Mouse (Mus musculus): ENCODE measurements around the gene Xab2.

Gene Xab2

DNA sequence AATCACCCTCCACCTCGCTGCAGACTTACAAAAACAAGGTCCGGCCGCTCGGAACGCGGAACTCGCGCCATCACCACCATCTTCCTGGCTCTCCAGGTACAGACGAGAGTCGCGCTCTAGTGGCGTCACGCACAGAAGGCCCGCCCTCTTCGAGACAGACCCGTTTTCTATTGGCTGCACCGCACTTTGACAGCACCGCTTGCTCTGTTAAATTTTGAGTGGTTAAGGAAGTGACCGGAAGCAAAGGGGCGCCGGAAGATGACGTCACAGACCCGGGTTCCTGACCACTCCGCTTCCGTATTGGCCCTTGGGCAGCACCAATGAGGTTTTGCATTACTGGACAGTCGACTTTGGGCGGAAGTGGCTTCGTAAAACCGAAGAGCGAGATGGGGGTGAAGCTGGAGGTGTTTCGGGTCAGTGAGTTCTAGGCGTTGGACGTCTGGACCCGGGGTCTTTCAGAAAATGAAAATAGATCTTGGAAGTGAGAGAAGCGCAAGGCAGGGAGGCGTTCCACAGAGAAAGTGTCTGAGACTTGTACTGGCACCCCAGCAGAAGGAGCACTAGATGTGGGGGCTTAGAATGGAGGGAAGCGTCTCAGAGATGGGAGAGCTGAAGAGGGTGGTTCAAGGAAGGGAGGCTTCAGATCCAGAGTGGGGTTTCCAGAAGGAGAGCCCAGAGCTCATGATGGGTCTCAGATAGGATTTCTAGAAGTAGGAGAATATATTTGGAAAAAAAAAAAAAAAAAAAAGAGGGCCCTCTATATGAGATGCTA is at the start of gene Xab2, which contains the start of gene Pet100:
TSS of gene Xab2 (minus strand) at position 118 of the 772 bp plus-strand sequence.
TSS of gene Pet100 (plus strand) at position 350 of the 772 bp plus-strand sequence.
- DNase-seq (ENCODE audit: low spot score in 2 of 2): peak; percentile 98 to 99

DNA sequence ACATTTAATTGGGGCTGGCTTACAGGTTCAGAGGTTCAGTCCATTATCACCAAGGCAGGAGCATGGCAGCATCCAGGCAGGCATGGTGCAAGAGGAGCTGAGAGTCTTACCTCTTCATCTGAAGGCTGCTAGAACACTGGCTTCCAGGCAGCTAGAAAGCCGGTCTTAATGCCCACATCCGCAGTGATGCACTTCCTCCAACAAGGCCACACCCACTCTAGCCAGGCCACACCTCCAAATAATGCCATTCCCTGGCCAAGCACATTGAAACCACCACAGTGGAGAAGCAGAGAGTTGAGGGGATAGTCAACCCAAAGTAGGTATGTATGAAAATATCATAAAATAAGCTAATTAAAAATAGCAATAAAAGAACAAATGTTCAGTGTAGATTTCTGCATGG is 49.3 kb upstream of the Xab2 start:
- DNase-seq (ENCODE audit: low spot score in 2 of 2): no peak

DNA sequence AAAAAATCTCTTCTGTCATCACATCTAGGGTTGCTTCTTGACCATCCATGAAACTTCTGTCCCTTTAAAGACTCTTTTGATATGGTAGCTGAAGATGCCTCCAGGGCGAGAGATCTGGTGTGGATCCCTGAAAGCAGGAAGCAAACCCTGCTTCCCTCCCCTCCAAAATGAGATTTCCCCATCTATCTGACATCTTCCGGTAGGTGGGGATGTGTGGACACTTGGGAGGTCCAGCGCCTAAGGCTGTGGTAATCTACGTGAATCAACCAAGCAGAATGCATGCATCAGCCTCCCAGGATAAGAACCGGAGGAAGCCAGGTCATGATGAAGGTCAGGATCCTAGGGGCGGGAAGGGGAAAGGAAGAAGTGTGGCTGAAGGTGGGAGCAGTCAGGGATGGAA is 44.4 kb upstream of the Xab2 start, which contains the start of gene Mcemp1:
TSS of gene Mcemp1 (plus strand) at position 248 of the 400 bp plus-strand sequence.
- no peak for DNase-seq (ENCODE audit: low spot score in 2 of 2)

DNA sequence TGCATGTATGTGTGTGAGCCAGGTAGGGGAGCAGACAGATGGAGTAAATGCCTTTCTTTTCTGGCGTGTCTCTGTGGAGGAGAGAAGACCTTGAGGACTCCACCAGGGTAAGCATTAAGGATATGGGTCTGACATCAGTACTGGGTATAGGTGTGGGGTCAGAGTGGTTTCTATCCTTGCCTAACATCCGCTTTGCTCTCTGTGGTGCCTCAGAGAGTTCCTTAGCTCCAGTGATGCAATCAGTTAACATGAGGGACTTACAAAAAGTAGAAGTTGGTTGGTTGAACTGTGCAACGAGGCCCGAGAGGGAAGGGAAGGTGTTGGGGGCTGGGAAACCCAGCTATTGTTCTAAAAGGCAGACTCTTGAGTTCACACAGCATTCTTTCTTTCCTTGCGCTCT is 43.3 kb upstream of the Xab2 start:
- no peak for DNase-seq (ENCODE audit: low spot score in 2 of 2)

DNA sequence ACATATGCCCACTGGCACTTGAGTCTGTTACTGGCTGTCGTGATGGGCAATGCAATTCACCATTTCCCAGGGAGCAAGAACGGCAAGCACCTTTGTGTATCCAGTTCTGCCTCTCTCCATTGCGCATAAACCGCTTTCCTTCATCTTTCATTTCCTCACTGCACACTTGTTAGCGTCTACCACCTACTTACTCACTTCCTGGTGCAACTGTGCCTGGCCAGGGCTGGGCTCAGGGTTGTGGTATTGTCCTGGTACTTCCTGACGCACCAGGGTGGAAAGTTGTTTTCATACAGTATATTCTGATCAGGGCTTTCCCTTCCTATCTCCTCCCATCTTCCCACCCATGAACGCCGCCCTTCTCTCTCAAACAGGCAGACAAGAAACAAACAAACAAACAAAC is 39.8 kb upstream of the Xab2 start:
- no peak for DNase-seq (ENCODE audit: low spot score in 2 of 2)

DNA sequence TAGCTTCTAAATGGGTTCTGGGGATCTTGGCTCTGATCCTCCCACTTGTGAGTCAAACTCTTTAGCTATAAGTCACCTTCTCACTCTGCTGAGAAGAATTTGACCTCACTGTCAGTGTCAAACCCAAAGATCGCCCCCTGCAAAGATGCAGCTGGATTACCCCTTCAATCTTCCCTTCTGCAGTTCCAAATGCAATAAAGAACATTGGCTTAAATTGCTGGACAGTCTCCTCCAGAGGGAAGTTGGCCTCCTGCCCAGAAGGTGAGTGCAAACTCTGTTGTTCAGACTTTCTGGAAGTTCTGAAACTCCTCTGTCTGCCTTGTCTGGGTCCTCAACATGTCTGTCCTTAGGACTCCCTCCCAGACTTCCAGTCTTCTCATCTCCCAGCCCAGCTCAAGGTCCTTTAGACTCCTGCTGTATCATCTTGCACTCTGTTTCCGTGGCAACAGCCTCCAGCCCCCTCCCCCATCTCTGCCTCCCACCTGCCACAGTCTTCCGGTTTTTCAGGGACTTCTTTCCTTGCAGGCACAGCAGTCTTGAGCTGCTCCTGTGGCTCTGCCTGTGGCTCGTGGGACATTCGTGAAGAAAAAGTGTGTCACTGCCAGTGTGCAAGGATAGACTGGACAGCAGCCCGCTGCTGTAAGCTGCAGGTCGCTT is 35.7 kb upstream of the Xab2 start:
- no peak for DNase-seq (ENCODE audit: low spot score in 2 of 2)

DNA sequence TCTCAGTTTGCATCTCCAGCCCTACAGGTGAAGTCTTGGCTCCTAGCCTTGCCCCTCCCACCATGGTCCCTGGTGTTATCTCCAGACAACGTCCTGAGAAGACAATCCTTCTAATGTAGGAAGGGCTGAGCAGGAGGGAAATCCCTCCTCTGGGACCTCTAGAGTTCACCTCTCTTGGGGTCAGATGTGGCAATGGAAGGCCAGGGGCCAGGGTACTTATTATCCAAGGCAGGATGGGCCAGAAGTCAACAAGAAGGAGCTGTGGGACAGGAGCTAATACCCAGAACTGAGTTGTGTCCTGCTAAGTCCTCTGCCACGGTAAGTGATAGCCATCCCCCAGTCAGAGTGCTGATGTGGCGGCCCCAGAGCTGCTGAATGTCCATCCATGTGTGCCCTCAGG is 34.4 kb upstream of the Xab2 start, which contains the start of gene Retn:
TSS of gene Retn (plus strand) at position 245 of the 400 bp plus-strand sequence.
- peak in 1 of 2 experiments; percentile 47 for DNase-seq (ENCODE audit: low spot score in 2 of 2)

DNA sequence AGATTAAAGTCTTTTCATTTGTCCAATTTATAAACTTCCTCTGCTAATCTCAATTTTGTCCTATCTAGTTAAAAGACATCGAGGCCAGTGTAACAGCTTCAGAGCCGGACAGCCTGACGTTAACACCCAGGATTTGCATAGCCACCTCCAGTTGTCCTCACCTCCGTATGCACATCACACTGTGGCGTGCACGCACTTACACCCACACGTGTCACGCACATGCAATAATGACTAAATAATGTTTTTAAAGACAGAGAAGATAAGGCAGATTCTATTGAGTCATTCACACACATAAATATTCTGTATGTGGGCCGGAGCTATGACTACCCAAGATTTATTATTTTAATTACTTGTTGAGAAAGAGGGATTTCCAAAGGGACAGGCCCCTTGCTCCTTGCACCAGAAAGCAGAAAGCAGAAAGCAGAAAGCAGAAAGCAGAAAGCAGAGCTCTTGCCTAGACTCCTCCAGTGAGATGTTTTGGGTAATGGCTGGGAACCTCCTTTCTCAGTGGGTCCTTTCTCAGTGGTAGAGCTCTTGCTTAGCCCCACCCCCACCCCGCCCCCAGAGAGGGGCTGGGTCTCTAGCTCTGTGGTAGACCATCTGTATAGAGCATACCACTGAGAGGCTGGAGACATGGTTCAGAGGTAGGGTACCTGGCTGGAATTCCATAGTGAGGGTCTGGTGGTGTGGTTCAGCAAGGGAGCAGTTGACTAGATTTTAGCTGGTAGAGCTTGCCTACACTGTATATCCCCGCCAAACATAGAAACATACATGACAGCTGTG is 33.8 kb upstream of the Xab2 start:
- no peak for DNase-seq (ENCODE audit: low spot score in 2 of 2)

DNA sequence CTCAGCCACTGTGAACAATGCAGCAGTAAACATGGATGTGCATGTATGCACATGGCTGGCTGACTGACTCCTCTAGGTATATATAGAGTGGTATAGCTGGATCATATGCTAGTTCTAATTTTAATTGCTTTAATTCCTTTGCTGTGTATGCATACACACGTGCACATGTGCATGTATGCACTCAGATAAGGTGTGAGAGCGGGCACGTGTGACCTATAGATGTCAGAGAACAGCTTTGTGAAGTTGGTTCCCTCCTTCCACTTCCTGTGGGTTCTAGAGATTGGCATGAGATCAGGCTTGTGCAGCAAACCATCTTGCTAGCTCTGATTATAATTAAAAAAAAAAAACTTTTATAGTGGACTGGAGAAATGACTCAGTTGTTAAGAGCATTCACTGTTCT is 31.7 kb upstream of the Xab2 start:
- no peak for DNase-seq (ENCODE audit: low spot score in 2 of 2)

DNA sequence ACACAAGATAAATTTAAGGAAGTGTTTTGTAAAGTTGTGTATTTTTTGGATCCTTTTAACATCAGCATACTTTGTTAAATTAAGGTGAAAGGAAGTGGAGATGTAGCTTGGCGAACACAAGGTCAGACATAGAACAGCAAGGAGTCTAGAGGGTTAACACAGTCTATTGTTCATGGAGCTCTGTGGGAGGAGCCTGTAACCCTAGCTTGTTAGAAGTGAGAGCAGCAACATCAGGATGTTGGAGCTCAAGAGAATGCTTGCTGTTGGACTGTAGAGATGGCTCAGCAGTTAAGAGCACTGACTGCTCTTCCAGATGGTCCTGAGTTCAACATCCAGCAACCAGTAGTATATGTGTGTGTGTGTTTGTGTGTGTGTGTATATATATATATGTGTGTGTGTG is 27.9 kb upstream of the Xab2 start:
- no peak for DNase-seq (ENCODE audit: low spot score in 2 of 2)

DNA sequence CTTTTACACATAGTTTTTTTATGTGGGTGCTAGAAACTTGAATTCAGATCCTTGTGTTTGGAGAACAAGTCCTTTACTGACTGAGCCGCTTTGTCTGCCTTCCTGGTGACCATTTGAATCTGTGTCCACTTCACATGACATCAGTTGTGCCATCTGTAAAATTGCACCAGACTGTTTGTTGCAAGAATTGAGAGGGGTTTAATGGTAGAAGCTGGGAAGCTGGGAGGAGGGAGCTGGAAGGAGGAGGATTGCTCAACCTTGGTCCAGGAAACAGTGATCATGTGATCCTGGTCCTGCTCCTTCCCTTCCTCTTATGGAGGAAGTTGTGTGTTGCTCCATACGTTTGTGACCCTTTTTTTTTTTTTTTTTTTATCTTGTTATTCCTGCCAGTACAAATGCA is 27.2 kb upstream of the Xab2 start:
- no peak for DNase-seq (ENCODE audit: low spot score in 2 of 2)

DNA sequence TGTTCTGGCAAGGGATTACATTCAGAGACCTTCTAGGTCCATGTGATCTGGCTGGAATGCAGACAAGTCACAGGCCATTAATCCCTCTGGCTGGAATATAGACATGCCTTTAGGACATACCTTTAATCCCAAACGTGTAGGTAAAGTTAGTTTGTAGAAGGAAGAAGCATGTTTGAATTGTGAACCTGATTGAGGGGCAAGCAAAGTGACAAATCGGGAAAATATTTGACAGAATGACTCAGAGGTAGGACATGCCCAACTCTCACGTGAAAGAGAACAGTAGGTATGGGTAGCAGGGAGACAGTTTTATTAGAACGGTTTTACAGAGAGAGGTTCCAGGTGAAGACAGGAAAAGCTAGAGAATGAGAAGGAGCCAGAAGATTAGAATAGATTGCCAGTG is 26.4 kb upstream of the Xab2 start:
- DNase-seq (ENCODE audit: low spot score in 2 of 2): no peak

DNA sequence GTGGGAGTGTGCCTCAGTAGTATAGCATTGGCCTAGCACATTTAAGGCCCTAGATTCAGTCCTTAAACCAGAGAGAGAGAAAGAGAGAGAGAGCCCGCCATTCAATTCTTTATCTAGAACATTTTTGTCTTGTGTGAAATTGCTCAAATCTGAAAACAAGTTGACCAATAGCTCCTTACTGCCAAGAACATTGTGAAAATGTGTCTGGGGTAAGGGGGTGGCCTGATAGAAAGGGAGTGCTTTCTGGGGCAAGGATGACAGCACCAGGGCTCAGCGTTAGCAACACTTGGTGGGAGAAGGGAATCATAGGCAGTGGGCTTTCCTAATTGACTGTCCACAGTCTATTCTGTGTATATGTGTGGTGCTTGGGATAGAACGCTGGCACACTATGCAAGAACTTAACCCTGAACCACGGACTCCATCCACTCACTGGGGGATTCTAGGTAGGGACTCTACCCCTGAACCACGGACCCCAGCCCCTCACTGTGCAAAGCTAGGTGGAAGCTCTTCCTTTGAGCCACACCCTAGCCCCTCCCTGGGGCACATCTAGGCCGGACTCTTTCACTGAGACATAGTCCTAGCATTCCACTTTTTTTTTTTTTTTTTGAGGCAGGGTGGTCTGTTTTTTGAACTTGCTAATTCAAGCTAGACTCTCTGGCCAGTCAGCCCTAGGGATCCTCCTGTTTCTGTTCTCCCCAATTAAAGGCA is 25.9 kb upstream of the Xab2 start:
- no peak for DNase-seq (ENCODE audit: low spot score in 2 of 2)

DNA sequence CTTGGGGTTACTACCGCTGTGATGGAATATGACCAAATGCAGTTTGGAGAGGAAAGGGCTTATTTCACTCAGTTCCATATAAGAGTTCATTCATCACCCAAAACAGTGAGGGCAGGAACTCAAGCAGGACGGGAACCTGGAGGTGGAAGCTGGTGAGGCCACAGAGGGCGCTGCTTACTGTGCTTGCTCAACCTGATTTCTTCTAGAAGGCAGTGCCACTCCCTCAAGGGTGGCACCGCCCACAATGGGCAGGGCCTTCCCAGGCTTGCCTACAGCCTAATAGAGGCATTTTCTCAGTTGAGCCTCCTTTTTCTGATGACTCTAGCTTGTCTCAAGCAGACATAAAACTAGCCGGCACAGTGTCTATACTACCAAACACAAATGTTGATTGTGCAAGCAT is 24.7 kb upstream of the Xab2 start:
- peak; percentile 29 to 77 for DNase-seq (ENCODE audit: low spot score in 2 of 2)

DNA sequence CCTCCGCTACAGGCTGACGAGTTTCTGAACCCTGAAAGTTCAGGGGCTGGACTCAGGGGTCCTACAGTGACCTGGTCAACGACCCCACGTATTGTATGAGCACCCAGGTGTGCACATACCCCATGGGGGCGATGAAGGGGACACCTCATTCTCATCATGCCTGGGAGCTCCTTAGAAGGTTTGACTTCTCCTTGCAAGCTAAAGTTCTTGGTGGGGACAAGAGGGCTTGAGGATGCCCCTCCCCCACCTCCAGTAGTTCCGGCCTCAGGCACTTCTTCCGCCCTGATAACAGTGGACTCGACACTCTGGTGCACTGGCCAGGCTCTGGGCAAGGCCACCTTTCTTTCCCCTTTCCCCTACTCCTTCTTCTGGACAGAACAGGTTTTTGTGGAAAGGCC is 10.4 kb upstream of the Xab2 start:
- no peak for DNase-seq (ENCODE audit: low spot score in 2 of 2)

DNA sequence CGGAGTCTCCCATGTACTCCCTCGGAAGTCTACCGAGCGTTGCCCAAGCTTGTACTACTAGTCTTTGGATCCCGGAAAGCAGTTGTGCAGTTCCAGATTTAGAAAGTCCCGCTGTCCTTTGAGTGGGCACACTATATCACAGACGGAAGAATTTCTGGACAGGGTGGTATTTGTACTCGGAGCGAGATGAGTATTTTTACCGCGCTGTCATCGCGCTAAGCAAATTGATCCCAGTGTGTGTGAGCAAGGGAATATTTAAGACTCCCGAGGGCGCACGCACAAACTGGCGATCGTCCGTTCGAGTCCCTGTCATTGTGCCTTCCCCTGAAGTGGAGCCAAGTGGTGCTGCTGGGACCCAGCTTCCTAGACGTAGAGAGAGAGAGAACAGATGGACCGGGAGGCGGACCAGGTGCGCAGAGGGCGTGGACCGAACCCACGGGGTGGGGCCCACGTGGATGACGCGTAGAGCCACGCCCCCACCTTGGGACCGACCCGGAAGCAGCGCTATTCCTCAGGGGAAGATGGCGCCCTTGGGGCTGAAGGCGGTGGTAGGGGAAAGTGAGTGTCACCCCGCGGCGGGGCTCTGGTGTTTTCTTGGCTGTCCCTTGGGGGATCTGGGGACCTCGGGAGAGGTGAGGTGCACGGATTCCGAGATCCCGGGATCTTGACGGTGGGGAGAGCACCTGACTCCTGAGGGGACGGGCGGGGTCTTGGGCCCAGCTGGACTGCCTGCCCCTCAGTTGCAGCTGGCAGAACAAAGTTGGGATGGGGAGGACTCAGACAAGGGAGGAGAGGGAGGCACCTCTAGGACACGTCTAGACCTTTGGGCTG is 9.7 kb upstream of the Xab2 start, which contains the start of gene Stxbp2:
TSS of gene Stxbp2 (plus strand) at position 309 of the 831 bp plus-strand sequence.
- peak; percentile 68 to 84 for DNase-seq (ENCODE audit: low spot score in 2 of 2)

DNA sequence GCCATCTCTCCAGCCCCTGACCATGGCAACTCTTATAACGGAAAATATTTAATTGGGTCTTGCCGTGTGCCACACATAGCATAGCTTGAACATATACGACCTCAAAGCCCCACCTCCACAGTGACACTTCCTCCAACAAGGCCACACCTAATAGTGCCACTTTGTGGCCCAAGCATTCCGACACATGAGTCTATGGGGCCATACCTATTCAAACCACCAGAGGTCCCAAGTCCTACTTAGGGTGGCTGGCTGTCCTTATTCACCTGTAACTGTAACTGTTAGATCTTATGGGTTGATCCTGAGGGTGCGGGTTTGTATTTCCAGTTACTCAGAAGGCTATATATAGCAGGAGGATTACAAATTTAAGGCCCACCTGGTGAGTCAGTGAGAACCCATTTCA is 6.9 kb upstream of the Xab2 start:
- DNase-seq (ENCODE audit: low spot score in 2 of 2): no peak

DNA sequence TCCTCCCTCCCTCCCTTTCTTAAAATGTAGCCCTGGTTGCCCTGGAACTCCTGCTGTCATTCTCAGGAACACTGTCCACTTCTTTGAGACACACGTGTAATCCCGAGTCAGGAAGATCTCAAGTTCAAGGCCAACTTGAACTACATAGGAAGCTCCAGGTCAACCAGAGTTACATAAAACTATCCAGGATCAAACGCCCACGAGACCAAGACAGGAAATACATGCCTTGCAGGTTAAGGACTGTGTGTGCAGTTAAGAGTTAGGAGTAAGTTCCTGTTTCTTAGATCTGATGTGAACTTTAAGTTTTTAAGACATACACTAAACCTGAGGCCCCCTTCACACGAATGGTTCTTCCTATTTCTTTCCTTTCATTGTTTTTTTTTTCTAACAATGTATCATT is 5.9 kb upstream of the Xab2 start:
- no peak for DNase-seq (ENCODE audit: low spot score in 2 of 2)

DNA sequence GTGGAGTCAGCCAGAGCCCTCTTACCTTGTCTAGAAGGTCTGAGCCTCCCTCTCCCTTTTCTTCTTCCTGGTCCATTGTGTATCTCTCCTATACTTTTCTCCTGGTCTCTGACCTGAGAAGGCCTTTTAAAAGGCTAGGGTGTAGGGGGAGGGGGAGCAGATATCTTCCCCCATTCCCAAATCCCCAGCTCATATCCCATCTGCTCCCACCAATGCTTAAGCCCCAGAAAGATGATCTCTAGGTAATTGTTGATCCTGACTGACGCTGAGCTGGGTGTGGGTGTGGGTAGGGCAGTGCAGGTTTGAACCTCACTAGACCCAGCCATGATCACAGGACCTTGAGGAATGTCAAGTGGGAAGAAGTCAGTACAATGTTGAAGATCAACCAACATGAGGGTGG is 4.3 kb upstream of the Xab2 start, which contains the start of gene Pcp2:
TSS of gene Pcp2 (minus strand) at position 101 of the 400 bp plus-strand sequence.
- no peak for DNase-seq (ENCODE audit: low spot score in 2 of 2)

DNA sequence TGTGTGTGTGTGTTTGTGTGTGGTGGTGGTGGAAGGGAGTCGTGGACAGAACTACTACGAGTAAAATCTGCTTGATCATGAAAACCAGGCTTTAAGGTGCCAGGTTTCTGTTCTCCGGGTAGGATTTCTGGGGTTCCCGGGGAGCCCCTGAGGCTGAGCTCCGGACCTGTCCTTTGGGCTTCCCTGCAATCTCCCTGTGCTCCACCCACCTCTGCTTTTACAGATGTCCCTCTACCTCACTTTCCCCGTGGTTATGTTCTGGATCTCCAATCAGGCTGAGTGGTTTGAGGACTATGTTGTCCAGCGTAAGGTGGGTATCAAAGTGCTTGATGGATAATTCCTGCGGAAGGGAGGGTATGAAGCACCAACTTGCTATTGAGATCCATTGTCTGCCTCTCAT is 1.0 kb upstream of the Xab2 start:
- no peak for DNase-seq (ENCODE audit: low spot score in 2 of 2)

DNA sequence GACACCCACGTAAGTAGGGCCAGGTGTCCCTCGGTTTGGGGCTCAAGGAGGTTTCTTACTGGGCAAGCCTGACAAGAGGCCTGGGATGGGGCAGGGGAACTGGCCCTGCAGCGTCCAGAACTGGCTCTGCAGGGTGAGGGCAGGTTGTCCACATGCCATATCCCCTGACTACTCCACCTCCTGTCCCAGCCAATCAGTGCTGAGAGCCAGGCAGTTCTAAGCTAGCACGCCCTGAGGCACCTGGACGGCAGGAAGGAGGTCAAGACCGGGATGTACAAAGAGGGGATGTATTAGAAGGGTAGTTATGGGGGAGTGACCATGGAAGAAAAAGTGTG is 11.3 kb downstream of the Xab2 start:
- DNase-seq (ENCODE audit: low spot score in 2 of 2): peak in 1 of 2 experiments; percentile 38

Data from urinary bladder, postnatal 36 days (tissue).